Mouse (Mus musculus): ENCODE results near the gene Ankrd27. TPM values are rescaled to one million over a fixed set of nuclear protein-coding genes. Genes with fewer than 3 reads are reported as not detected.

Ankrd27 gene
- total and polyA plus RNA-seq, 3 experiments: 49.0 to 103 (median 74.9) TPM

- TF ChIP-seq MAX (IDR thresholded peaks at IDR 0.05; ENCODE audit: low read length) (peak; percentile 52), MYB (IDR thresholded peaks at IDR 0.05; ENCODE audit: low read depth, low read length) (no peak), MXI1 (IDR thresholded peaks at IDR 0.05; ENCODE audit: low read depth, low read length) (peak; percentile 79), ELF1 (IDR thresholded peaks at IDR 0.05; ENCODE audit: low read depth, low read length) (no peak)
Observed at GRCm38 (mm10) chr7:35649071-35649470, 63.0 kb downstream of the Ankrd27 start (continued).

- H3K4me3 ChIP-seq (ENCODE audit: control insufficient read depth in 1 of 2, insufficient read depth in 1 of 2, low read depth in 2 of 2, low read length in 2 of 2): no peak overlapping the region
- TF ChIP-seq POLR2A (IDR thresholded peaks at IDR 0.05; ENCODE audit: control insufficient read depth in 1 of 2, insufficient read depth in 1 of 2, low read depth in 1 of 2, low read length in 2 of 2, poor library complexity in 1 of 2) (no peak), ELF1 (IDR thresholded peaks at IDR 0.05; ENCODE audit: low read depth, low read length) (no peak), BHLHE40 (IDR thresholded peaks at IDR 0.05; ENCODE audit: borderline replicate concordance, low read depth, low read length) (no peak), NRF1 (IDR thresholded peaks at IDR 0.05; ENCODE audit: insufficient read depth, low read depth, low read length, poor library complexity, severe bottlenecking) (no peak), TCF12 (IDR thresholded peaks at IDR 0.05; ENCODE audit: low read depth, low read length) (no peak), MAFK (IDR thresholded peaks at IDR 0.05; ENCODE audit: borderline replicate concordance, low read depth, low read length) (no peak), POLR2AphosphoS2 (IDR thresholded peaks at IDR 0.05; ENCODE audit: low read length) (no peak), ZC3H11A (IDR thresholded peaks at IDR 0.05; ENCODE audit: low read depth, low read length) (no peak), HCFC1 (IDR thresholded peaks at IDR 0.05; ENCODE audit: low read depth, low read length) (no peak), ZMIZ1 (IDR thresholded peaks at IDR 0.05; ENCODE audit: low read depth, low read length) (no peak), NELFE (IDR thresholded peaks at IDR 0.05; ENCODE audit: low read depth, low read length) (no peak), CHD2 (IDR thresholded peaks at IDR 0.05; ENCODE audit: low read length) (no peak), RCOR1 (IDR thresholded peaks at IDR 0.05; ENCODE audit: low read depth, low read length) (no peak), KAT2A (conservative IDR thresholded peaks at IDR 0.05; ENCODE audit: low read depth, low read length) (no peak), MXI1 (IDR thresholded peaks at IDR 0.05; ENCODE audit: low read depth, low read length) (no peak), USF1 (IDR thresholded peaks at IDR 0.05; ENCODE audit: low read depth, low read length) (no peak), ZKSCAN1 (IDR thresholded peaks at IDR 0.05; ENCODE audit: low read depth, low read length) (no peak), SMC3 (IDR thresholded peaks at IDR 0.05; ENCODE audit: low read depth, low read length) (no peak), EP300 (IDR thresholded peaks at IDR 0.05; ENCODE audit: low read depth in 1 of 2, low read length in 2 of 2) (no peak)
- H3K9ac ChIP-seq (ENCODE audit: control insufficient read depth, low read depth, low read length, poor library complexity, severe bottlenecking): no peak overlapping the region
- peaks cover 9% of the 10 kb centered on the region for H3K79me2 ChIP-seq (ENCODE audit: control insufficient read depth, insufficient read depth, low read length, poor library complexity)
- no peak for DNase-seq (ENCODE audit: low read depth, low spot score)
- peaks cover 0 to 14% of the 10 kb centered on the region in 2 experiments; a peak in 2 of 4 replicates for H3K36me3 ChIP-seq (ENCODE audit: control insufficient read depth in 1 of 2, insufficient read depth in 2 of 2, low read length in 2 of 2)
- H3K27ac ChIP-seq (ENCODE audit: control insufficient read depth, low read depth, low read length): no peak overlapping the region
- H3K27me3 ChIP-seq (ENCODE audit: control insufficient read depth in 1 of 2, insufficient read depth in 2 of 2, low read length in 2 of 2): no peaks in the 10 kb centered on the region
- peaks cover 2 to 11% of the 10 kb centered on the region in 2 experiments for H3K4me1 ChIP-seq (ENCODE audit: control insufficient read depth in 1 of 2, insufficient read depth in 2 of 2, low read length in 2 of 2)
- no peaks in the 10 kb centered on the region for H3K9me3 ChIP-seq (replicated peaks; ENCODE audit: insufficient read depth, low read length)
Observed at GRCm38 (mm10) chr7:35650716-35651410, 64.8 kb downstream of the Ankrd27 start.
